Mouse (Mus musculus): ENCODE data around the gene Zfp646. TPM values are rescaled to one million over a fixed set of nuclear protein-coding genes. Genes with fewer than 3 reads are reported as not detected.
"Not testable (repeated sequence)": the region's sequence is repeated elsewhere in the genome, so short reads cannot be mapped to it uniquely, and the experiment has no call there.

Zfp646 gene
- 18.4 and 20.1 TPM in 2 replicates for polyA plus RNA-seq (2011; ENCODE audit: insufficient read length, low read depth, missing spikeins)

DNA sequence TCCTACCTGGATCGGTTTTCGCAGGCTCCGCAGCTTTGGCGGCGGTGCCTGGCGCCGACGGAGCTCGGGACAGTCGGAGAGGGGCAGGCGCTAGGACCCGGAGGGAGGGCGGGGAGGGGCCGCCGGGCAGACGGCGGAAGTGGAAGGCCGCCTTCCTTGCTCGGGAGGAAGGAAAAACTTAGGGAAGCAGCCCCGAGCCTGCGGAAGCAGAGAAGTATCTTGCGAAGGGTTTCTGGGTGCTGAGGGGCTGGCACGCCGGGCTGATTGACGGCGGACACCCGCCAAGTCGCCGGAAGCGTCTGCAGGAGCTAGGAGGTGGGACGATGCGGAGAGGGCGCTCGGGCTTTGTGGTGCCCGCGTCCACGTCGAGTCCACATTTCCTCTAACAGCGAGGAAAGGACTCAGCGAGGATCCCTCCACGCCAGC, at the start of gene Zfp646:
Gene Zfp646 (plus strand): TSS at position 181 of the 426 bp plus-strand sequence.
- peaks cover 3% of the 10 kb centered on the region; the same call in 1 of the 2 replicates for H3K4me1 ChIP-seq (ENCODE audit: control insufficient read depth, insufficient read depth, low read length)
- peak within 1 kb of the TSS; percentile 86 for H3K27ac ChIP-seq (ENCODE audit: insufficient read depth, low read length)
- H3K4me3 ChIP-seq (ENCODE audit: insufficient read depth, low read length), result peak within 1 kb of the TSS; percentile 95
- no peak for TF ChIP-seq CTCF (IDR thresholded peaks at IDR 0.05; ENCODE audit: borderline replicate concordance, insufficient read depth, low read length)
- no peak for TF ChIP-seq POLR2A (IDR thresholded peaks at IDR 0.05; ENCODE audit: low read depth, low read length)

DNA sequence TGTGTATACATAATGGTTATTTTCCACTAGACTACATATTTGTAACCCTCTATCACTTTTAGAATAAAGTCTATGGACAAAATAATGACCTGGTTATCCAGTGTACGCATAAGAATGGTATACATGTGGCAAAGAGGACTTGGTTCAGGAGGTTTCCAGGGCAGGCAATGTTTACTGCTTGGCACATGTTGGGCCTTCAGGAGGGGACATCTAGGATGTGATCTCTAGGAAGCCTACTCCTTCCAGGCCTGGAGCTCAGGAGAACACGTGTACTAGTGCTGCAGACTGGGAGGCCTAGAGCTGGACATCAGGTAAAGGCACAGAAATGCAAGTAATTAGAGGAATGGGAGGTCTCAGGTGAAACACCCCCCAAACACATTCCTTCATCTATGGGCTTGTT, 40.5 kb upstream of the Zfp646 start:
- H3K4me1 ChIP-seq (ENCODE audit: control insufficient read depth, insufficient read depth, low read length), result no peaks in the 10 kb centered on the region
- H3K27ac ChIP-seq (ENCODE audit: insufficient read depth, low read length), result no peak overlapping the region
- TF ChIP-seq POLR2A (IDR thresholded peaks at IDR 0.05; ENCODE audit: low read depth, low read length), result no peak
- TF ChIP-seq CTCF (IDR thresholded peaks at IDR 0.05; ENCODE audit: borderline replicate concordance, insufficient read depth, low read length), result no peak
- no peak overlapping the region for H3K4me3 ChIP-seq (ENCODE audit: insufficient read depth, low read length)

DNA sequence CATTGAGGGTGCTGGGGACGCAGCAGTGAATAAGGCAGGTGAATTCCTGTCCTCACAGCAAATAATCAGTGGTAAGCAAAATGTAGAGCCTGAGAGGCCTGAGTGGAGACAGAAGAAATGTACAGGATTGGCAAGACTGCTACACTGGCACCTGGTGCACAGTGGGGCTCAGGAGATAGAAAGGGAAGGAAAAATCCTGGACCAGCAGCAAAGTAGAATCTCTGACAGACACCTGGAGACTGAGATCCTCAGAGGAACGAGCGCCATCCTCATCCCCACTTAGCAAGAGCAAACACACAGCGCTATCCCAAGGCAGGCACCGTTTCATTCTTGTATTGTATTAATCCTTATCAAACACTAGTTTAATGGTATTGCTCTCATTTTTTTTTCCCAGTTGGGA, 38.5 kb upstream of the Zfp646 start:
- Histone ChIP-seq H3K4me3 (ENCODE audit: insufficient read depth, low read length) (no peak overlapping the region), H3K27ac (ENCODE audit: insufficient read depth, low read length) (no peak overlapping the region), H3K4me1 (ENCODE audit: control insufficient read depth, insufficient read depth, low read length) (no peaks in the 10 kb centered on the region)
- TF ChIP-seq CTCF (IDR thresholded peaks at IDR 0.05; ENCODE audit: borderline replicate concordance, insufficient read depth, low read length), result no peak
- no peak for TF ChIP-seq POLR2A (IDR thresholded peaks at IDR 0.05; ENCODE audit: low read depth, low read length)

DNA sequence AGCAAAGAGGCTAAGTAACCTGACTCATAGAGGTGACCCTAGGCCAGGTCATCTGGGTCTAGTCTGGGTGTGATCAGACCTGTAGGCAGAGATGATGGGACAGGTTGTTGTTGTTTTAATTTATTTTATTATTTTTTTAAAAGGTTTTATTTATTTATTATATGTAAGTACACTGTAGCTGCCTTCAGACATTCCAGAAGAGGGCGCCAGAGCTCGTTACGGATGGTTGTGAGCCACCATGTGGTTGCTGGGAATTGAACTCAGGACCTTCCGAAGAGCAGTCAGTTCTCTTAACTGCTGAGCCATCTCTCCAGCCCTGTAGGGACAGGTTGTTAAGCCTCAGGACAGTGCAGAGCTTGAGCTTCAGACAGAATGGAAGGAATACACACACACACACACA, 38.1 kb upstream of the Zfp646 start:
- not testable (repeated sequence) for H3K4me3 ChIP-seq (ENCODE audit: insufficient read depth, low read length); H3K27ac ChIP-seq (ENCODE audit: insufficient read depth, low read length); H3K4me1 ChIP-seq (ENCODE audit: control insufficient read depth, insufficient read depth, low read length)

DNA sequence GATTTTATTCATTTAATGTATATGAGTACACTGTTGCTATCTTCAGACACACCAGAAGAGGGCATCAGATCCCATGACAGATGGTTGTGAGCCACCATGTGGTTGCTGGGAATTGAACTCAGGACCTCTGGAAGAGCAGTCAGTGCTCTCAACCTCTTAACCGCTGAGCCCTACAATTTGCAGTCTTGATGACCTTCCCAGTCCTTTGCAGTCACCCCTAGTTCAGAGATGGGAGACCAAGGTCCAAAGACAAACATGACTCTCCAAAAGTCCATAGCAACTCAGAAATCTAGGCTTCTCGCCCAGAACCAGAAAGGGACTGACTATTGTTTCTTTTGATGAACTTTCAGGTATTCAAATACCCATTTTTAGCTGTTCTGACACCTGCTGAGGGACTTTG, 36.0 kb upstream of the Zfp646 start:
- H3K4me1 ChIP-seq (ENCODE audit: control insufficient read depth, insufficient read depth, low read length); H3K4me3 ChIP-seq (ENCODE audit: insufficient read depth, low read length); H3K27ac ChIP-seq (ENCODE audit: insufficient read depth, low read length): not testable (repeated sequence)

DNA sequence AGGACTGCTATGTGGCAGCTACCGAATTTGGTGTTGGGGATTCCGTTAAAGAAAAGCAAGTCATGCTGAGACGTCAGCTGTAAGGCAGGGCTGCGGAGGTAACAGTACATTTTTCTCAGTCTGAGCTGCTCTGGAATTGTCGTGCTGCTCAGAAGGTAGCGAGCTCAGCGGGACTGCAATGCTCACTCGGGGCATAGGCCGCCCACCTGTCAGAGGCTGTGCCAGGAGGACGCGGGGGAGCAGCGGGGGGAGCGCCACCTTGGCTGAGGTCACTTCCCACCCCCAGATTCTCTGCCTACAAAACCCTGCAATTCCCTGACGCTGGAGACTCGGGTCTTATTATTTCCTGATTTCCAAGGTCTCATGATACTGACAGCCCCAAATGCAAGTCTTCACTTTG, 35.1 kb upstream of the Zfp646 start:
- TF ChIP-seq POLR2A (IDR thresholded peaks at IDR 0.05; ENCODE audit: low read depth, low read length) (peak; percentile 12; the same call in 1 of the 2 replicates), CTCF (IDR thresholded peaks at IDR 0.05; ENCODE audit: borderline replicate concordance, insufficient read depth, low read length) (no peak)
- no peaks in the 10 kb centered on the region for H3K4me1 ChIP-seq (ENCODE audit: control insufficient read depth, insufficient read depth, low read length)
- peak overlapping the region; percentile 93 for H3K27ac ChIP-seq (ENCODE audit: insufficient read depth, low read length)
- H3K4me3 ChIP-seq (ENCODE audit: insufficient read depth, low read length), result peak overlapping the region; percentile 22

DNA sequence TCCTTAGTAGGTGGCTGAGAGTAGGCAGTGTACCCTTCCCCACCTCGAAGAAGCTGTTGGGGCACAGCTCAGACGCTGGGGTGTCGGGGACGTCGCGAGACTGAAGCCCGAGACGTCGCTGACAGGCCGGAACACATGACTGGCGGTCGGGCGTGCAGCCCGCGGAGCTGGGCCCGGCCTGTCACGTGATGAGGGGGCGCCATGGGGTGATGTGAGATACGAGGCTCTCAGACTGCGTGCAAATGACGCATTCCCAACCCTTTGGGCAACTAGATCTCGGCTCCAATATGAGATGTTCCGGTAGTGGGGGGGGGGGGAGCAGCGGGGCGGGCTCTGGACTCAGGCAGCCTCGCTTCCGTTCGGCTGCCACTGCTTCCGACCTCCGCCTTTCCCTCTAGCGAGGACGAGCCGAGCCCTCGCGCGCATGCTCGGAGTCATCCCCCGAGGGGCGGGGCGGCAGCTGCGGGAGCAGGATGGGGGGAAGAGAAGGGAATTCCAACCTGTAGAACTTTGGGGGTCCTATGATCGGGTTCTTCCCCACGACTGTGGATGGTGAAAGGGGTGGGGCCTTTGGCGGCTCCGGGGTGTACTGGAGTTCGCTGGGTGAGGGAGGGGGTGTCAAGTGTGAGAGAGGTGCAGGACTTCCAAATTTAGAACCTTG, 34.6 kb upstream of the Zfp646 start:
- Histone ChIP-seq H3K4me3 (ENCODE audit: insufficient read depth, low read length) (peak overlapping the region; percentile 94), H3K27ac (ENCODE audit: insufficient read depth, low read length) (peak overlapping the region; percentile 93), H3K4me1 (ENCODE audit: control insufficient read depth, insufficient read depth, low read length) (no peaks in the 10 kb centered on the region)
- TF ChIP-seq POLR2A (IDR thresholded peaks at IDR 0.05; ENCODE audit: low read depth, low read length) (peak; percentile 84), CTCF (IDR thresholded peaks at IDR 0.05; ENCODE audit: borderline replicate concordance, insufficient read depth, low read length) (no peak)

DNA sequence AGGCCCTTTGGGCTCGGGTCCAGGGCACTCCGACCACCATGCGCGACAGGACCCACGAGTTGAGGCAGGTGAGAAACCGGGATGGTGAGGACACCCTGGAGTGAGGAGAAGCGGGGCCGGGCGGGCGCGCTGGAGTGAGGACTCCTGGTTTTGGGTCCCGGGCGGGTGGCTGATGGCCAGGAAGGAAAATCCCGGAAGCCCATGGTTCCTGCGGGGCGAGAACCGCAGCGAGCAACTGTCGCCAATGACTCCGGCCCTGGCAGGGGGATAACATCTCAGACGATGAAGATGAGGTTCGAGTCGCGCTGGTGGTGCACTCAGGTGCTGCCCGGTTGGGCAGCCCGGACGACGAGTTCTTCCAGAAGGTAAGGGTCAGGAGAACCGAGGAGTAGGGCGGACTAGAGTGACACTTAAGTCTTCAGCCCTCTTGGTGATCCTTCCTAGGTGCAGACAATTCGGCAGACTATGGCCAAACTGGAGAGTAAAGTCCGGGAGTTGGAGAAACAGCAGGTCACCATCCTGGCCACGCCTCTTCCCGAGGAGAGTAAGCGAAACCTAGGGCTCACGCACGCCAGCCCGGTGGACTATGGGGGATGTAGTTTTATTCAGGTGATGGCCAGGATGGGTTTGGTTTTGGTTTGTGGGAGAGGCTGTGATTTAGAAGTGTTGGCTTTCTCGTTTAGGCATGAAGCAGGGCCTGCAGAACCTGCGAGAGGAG, 33.9 kb upstream of the Zfp646 start:
- peak; percentile 94 for TF ChIP-seq POLR2A (IDR thresholded peaks at IDR 0.05; ENCODE audit: low read depth, low read length)
- no peak for TF ChIP-seq CTCF (IDR thresholded peaks at IDR 0.05; ENCODE audit: borderline replicate concordance, insufficient read depth, low read length)
- Histone ChIP-seq H3K27ac (ENCODE audit: insufficient read depth, low read length) (peak overlapping the region; percentile 89), H3K4me3 (ENCODE audit: insufficient read depth, low read length) (peak overlapping the region; percentile 94), H3K4me1 (ENCODE audit: control insufficient read depth, insufficient read depth, low read length) (no peaks in the 10 kb centered on the region)

DNA sequence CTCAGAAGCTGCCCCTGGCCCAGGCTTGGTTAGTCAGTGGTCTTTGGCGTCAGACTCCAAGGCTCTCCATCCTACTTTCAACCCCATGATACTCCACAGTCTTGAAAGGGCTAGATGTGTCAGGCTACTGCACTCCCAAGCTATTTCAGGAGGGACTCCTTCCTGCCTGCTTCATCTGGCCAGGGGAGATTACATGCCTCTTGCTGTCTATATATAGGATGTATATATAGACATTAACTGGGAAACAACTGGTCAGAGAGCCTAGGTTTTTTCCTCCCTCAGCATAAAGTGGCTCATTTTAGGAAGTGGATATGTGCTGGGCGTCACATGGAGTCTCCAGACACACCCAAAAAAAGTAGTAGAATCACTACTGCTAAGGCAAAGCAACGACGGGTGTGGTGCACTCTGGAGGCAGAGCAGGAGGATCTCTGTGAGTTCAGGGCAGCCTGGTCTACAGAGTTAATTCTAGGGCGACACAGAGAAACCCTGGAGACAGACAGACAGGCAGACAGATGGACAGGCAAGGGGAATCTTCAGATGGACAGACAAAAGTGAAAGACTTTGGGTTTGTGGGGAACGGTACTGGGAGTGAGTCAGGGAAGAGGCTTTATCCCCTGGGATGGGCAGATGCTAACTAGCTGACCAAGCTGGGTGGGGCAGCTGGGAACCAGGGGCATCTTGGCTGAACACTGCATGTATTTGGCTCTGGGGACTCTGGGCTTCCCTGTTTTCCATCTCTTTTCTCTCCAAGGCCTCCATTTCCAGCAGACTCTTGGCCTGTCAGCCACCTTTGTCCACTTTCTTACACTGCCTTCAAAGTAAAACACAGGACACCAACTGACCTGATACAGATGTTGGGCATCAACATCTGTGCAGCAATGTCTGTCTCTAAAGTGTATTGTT, 25.8 kb upstream of the Zfp646 start:
- H3K27ac ChIP-seq (ENCODE audit: insufficient read depth, low read length), result peak overlapping the region; percentile 43; the same call in 1 of the 2 replicates
- TF ChIP-seq CTCF (IDR thresholded peaks at IDR 0.05; ENCODE audit: borderline replicate concordance, insufficient read depth, low read length), result no peak
- 0 out of 2 replicates have a peak, but pooled peaks have one; percentile 16 for TF ChIP-seq POLR2A (IDR thresholded peaks at IDR 0.05; ENCODE audit: low read depth, low read length)

More for the DNA sequence above, 25.8 kb upstream of the Zfp646 start:
- H3K4me3 ChIP-seq (ENCODE audit: insufficient read depth, low read length), result no peak overlapping the region
- peaks cover 6% of the 10 kb centered on the region for H3K4me1 ChIP-seq (ENCODE audit: control insufficient read depth, insufficient read depth, low read length)
